Mouse (Mus musculus): ENCODE measurements around the gene Tmigd3.

DNA sequence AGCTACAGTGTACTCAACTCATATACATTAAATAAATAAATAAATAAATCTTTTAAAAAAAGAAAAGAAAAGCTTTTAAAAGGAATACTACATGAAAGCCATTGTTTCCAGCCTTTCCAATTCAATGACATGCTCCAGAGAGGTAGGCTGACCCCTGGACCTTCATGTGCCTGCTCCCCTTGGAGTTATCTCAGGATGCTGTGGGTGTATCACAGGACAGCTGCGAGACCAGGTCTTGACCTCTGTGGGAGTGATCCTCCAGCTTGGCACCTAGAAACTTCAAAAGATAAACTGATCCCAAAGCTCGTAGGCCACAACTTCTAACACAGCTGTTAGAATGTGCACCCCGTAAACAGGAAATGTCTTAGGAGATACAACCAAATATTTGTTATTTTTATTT lies 32.0 kb upstream of the Tmigd3 start:
- TF ChIP-seq EP300 (optimal IDR thresholded peaks at IDR 0.05) (no peak), CTCF (IDR thresholded peaks at IDR 0.05; ENCODE audit: low read depth) (no peak)
